Mouse (Mus musculus) CH12.LX (cell line): ENCODE data around the gene Eloa. TPM values are rescaled to one million over a fixed set of nuclear protein-coding genes. Genes with fewer than 3 reads are reported as not detected.

Source experiments
- DNase-seq: peaks from one replicate; pipeline ENCODE4 v3.0.0-alpha.2; 2013; ENCODE audit errors: extremely low read depth
- H3K27ac ChIP-seq: 2 replicates; pipeline ENCODE4 v1.5.1; 2012; ENCODE audit warnings: low read depth, mild to moderate bottlenecking, control low read depth, moderate library complexity; ENCODE audit not compliant: insufficient read depth
- H3K27me3 ChIP-seq: replicated peaks from 2 replicates; pipeline ENCODE3; 2012; ENCODE audit warnings: inconsistent platforms
- H3K36me3 ChIP-seq, 2 experiments: replicated peaks in 1 of 2; 2 replicates each; pipeline versions ENCODE3 to v1.6.1; 2012; ENCODE audit warnings: inconsistent platforms in 1 of 2, low read length in 1 of 2, mild to moderate bottlenecking in 1 of 2, mixed read lengths in 1 of 2, moderate library complexity in 1 of 2; ENCODE audit not compliant: control insufficient read depth in 1 of 2, insufficient read depth in 1 of 2
- H3K4me1 ChIP-seq, 2 experiments: 2 replicates each; pipeline ENCODE4 v1.6.1; 2012; ENCODE audit warnings: inconsistent platforms in 1 of 2, moderate library complexity in 1 of 2; ENCODE audit not compliant: insufficient read depth in 2 of 2, control insufficient read depth in 1 of 2
- H3K4me2 ChIP-seq: 2 replicates; pipeline ENCODE4 v1.6.1; 2012; ENCODE audit warnings: low read depth, mild to moderate bottlenecking, control low read depth; ENCODE audit not compliant: poor library complexity, insufficient read depth, severe bottlenecking
- H3K4me3 ChIP-seq, 3 experiments: fragments of 150-350 bp in 1 of 3; sonication (generic) in 1 of 3; replicated peaks in 1 of 3; 2 replicates each; pipeline versions ENCODE3 to v1.5.1; 2011 to 2012; ENCODE audit warnings: low read depth in 2 of 3, low read length in 2 of 3, mild to moderate bottlenecking in 2 of 3, moderate library complexity in 2 of 3, control low read depth in 1 of 3, improper control_type of control experiment in 1 of 3, inconsistent platforms in 1 of 3, mixed read lengths in 1 of 3; ENCODE audit not compliant: poor library complexity in 1 of 3
- H3K79me2 ChIP-seq: replicated peaks from 2 replicates; pipeline ENCODE4 v1.6.1; 2012; ENCODE audit warnings: mild to moderate bottlenecking, moderate library complexity; ENCODE audit not compliant: control insufficient read depth, poor library complexity, insufficient read depth, severe bottlenecking; ENCODE audit errors: extremely low read depth
- H3K9ac ChIP-seq: 2 replicates; pipeline ENCODE4 v1.6.1; 2012; ENCODE audit warnings: low read depth, mild to moderate bottlenecking, control low read depth, moderate library complexity; ENCODE audit not compliant: insufficient read depth
- H3K9me3 ChIP-seq: replicated peaks from 2 replicates; pipeline ENCODE3; 2012; ENCODE audit warnings: low read length, inconsistent platforms, mixed read lengths
- BHLHE40 ChIP-seq: IDR thresholded peaks from 2 replicates; pipeline ENCODE4 v1.6.1; 2011; ENCODE audit warnings: mild to moderate bottlenecking, low read depth, low read length, improper control_type of control experiment
- CHD1 ChIP-seq: IDR thresholded peaks from 2 replicates; pipeline ENCODE4 v1.6.1; 2012; ENCODE audit warnings: low read depth, low read length, improper control_type of control experiment, inconsistent platforms
- CTCF ChIP-seq, 2 experiments: IDR thresholded peaks in 1 of 2; conservative IDR thresholded peaks in 1 of 2; 2 replicates each; pipeline ENCODE4 v1.5.1; 2011 to 2012; ENCODE audit warnings: low read depth in 2 of 2, low read length in 2 of 2, improper control_type of control experiment in 1 of 2, inconsistent platforms in 1 of 2, mild to moderate bottlenecking in 1 of 2, moderate library complexity in 1 of 2
- EP300 ChIP-seq: IDR thresholded peaks from 2 replicates; pipeline ENCODE4 v1.6.1; 2011; ENCODE audit warnings: low read length, improper control_type of control experiment
- ETS1 ChIP-seq: conservative IDR thresholded peaks from 2 replicates; pipeline ENCODE4 v1.6.1; 2012; ENCODE audit warnings: low read depth, mild to moderate bottlenecking, inconsistent platforms, low read length, improper control_type of control experiment, moderate library complexity
- GABPA ChIP-seq: IDR thresholded peaks from 2 replicates; pipeline ENCODE4 v1.6.1; 2012; ENCODE audit warnings: low read depth, low read length, improper control_type of control experiment, inconsistent platforms; ENCODE audit not compliant: insufficient replicate concordance
- IRF4 ChIP-seq: IDR thresholded peaks from 2 replicates; pipeline ENCODE4 v1.6.1; 2014; ENCODE audit warnings: low read depth, mild to moderate bottlenecking, inconsistent platforms, low read length, improper control_type of control experiment
- JUND ChIP-seq: conservative IDR thresholded peaks from 2 replicates; pipeline ENCODE4 v1.6.1; 2011; ENCODE audit warnings: low read depth, low read length, improper control_type of control experiment
- MEF2A ChIP-seq: IDR thresholded peaks from 2 replicates; pipeline ENCODE4 v1.6.1; 2014; ENCODE audit warnings: low read depth, mild to moderate bottlenecking, inconsistent platforms, low read length, improper control_type of control experiment, borderline replicate concordance
- NELFE ChIP-seq: IDR thresholded peaks from 2 replicates; pipeline ENCODE4 v1.6.1; 2011; ENCODE audit warnings: low read depth, low read length, improper control_type of control experiment
- NRF1 ChIP-seq: IDR thresholded peaks from 2 replicates; pipeline ENCODE4 v1.6.1; 2014; ENCODE audit warnings: low read depth, mild to moderate bottlenecking, inconsistent platforms, low read length, improper control_type of control experiment, moderate library complexity
- PAX5 ChIP-seq: IDR thresholded peaks from 2 replicates; pipeline ENCODE4 v1.6.1; 2012; ENCODE audit warnings: low read length, inconsistent platforms, mixed read lengths
- RAD21 ChIP-seq: IDR thresholded peaks from 2 replicates; pipeline ENCODE4 v1.6.1; 2011; ENCODE audit warnings: low read depth, mild to moderate bottlenecking, low read length, improper control_type of control experiment, moderate library complexity
- SMC3 ChIP-seq: IDR thresholded peaks from 2 replicates; pipeline ENCODE4 v1.6.1; 2011; ENCODE audit warnings: low read depth, low read length, improper control_type of control experiment
- TBP ChIP-seq: conservative IDR thresholded peaks from 2 replicates; pipeline ENCODE4 v1.6.1; 2011; ENCODE audit warnings: low read depth, low read length, improper control_type of control experiment
- USF1 ChIP-seq: IDR thresholded peaks from 2 replicates; pipeline ENCODE4 v1.6.1; 2014; ENCODE audit warnings: low read depth, mild to moderate bottlenecking, inconsistent platforms, low read length, improper control_type of control experiment
- ZC3H11A ChIP-seq: IDR thresholded peaks from 2 replicates; pipeline ENCODE4 v1.6.1; 2012; ENCODE audit warnings: low read depth, mild to moderate bottlenecking, inconsistent platforms, low read length, improper control_type of control experiment
- ZKSCAN1 ChIP-seq: IDR thresholded peaks from 2 replicates; pipeline ENCODE4 v1.6.1; 2012; ENCODE audit warnings: low read depth, inconsistent platforms, low read length, improper control_type of control experiment, borderline replicate concordance
- ZNF384 ChIP-seq: IDR thresholded peaks from 2 replicates; pipeline ENCODE4 v1.6.1; 2012; ENCODE audit warnings: low read depth, low read length, improper control_type of control experiment, inconsistent platforms
- dilution Hi-C: fragments of 300-500 bp; cut with MboI; formaldehyde crosslinking; loops from 2 replicates; pipeline ENCODE4 v1.14.3; 2020; ENCODE audit warnings: low sequenced_read_pairs; ENCODE audit not compliant: extremely low pct_unique_long_range_greater_than_20kb, extremely low pct_ligation_motif_present
- in situ Hi-C: fragments of 300-500 bp; cut with MboI; formaldehyde crosslinking; loops from 3 replicates; pipeline ENCODE4 v1.14.3; 2019; ENCODE audit warnings: low sequenced_read_pairs, low pct_ligation_motif_present, low pct_unique_long_range_greater_than_20kb, mixed read lengths
- polyA plus RNA-seq: library from polyadenylated mRNA; unstranded; fragments of >175 nt; gene quantifications from 2 replicates; pipeline ENCODE4 v1.2.1, GENCODE M21; 2012; ENCODE audit warnings: low read depth; ENCODE audit not compliant: insufficient read length
- total RNA-seq, 2 experiments: library from RNA; depleted of rRNA; stranded (reverse); fragments of 300-350 nt in 1 of 2; fragments of >200 nt in 1 of 2; gene quantifications; 2 replicates each; pipeline ENCODE4 v1.2.3; 2012 to 2014

Gene Eloa
- total and polyA plus RNA-seq, 3 experiments = 45.8 to 66.2 (median 66.0) TPM

GRCm38 (mm10) chr4:135961709-135962108, 59.9 kb downstream of the Eloa start:
- no peaks in the 10 kb centered on the region for H3K79me2 ChIP-seq
- dilution Hi-C loops = no loop called here
- H3K4me2 ChIP-seq = no peak overlapping the region
- no peak overlapping the region for H3K4me3 ChIP-seq
- H3K9ac ChIP-seq = no peak overlapping the region
- H3K27me3 ChIP-seq = no peaks in the 10 kb centered on the region
- no peak for DNase-seq
- H3K4me1 ChIP-seq = peaks cover 7 to 34% of the 10 kb centered on the region in 2 experiments; a peak in 3 of 4 replicates
- no peaks in the 10 kb centered on the region for H3K9me3 ChIP-seq
- H3K27ac ChIP-seq = no peak overlapping the region
- in situ Hi-C loops = no loop called here
- TF ChIP-seq USF1 (no peak), EP300 (no peak), NRF1 (no peak), ETS1 (no peak), MEF2A (no peak), ZKSCAN1 (no peak), BHLHE40 (no peak), TBP (no peak), CHD1 (no peak), GABPA (no peak), PAX5 (no peak), NELFE (no peak)
- peaks cover 35 to 65% of the 10 kb centered on the region in 2 experiments for H3K36me3 ChIP-seq

- H3K4me1 ChIP-seq = peaks cover 7 to 34% of the 10 kb centered on the region in 2 experiments; a peak in 3 of 4 replicates
- no peaks in the 10 kb centered on the region for H3K27me3 ChIP-seq
- peaks cover 33 to 64% of the 10 kb centered on the region in 2 experiments for H3K36me3 ChIP-seq
- in situ Hi-C loops (no loop called here), dilution Hi-C loops (no loop called here)
- H3K4me3 ChIP-seq = no peak overlapping the region
- no peak overlapping the region for H3K9ac ChIP-seq
- no peak overlapping the region for H3K27ac ChIP-seq
- TF ChIP-seq ZNF384 = no peak
- TF ChIP-seq RAD21 = peak; percentile 73
- peak; percentile 33; the same call in 1 of the 2 replicates for TF ChIP-seq ZC3H11A
- peak; percentile 71 to 90 for TF ChIP-seq CTCF (conservative IDR thresholded peaks at IDR 0.05 in 1 of 2, IDR thresholded peaks at IDR 0.05 in 1 of 2; ENCODE audit: low read depth in 2 of 2, low read length in 2 of 2)
- 0 out of 2 replicates have a peak, but pooled peaks have one; percentile 28 for TF ChIP-seq NRF1
- peak; percentile 86 for TF ChIP-seq SMC3
- TF ChIP-seq MEF2A = 0 out of 2 replicates have a peak, but pooled peaks have one; percentile 23
- TF ChIP-seq JUND = no peak
- 0 out of 2 replicates have a peak, but pooled peaks have one; percentile 45 for TF ChIP-seq IRF4
- H3K79me2 ChIP-seq = no peaks in the 10 kb centered on the region
- peak; percentile 89 for DNase-seq
- H3K9me3 ChIP-seq = no peaks in the 10 kb centered on the region
- no peak overlapping the region for H3K4me2 ChIP-seq
These were observed 60.8 kb downstream of the Eloa start for GRCm38 (mm10) chr4:135960717-135961116.
